Mouse (Mus musculus) hindbrain, embryonic 10.5 days (tissue): ENCODE measurements at regions not wholly inside any gene's neighbourhood (a gene's known extent, or its start where the extent isn't known, plus 50 kb on each side); places are given as distances from the start of the nearest gene placed in this dataset.

Experiments
- DNase-seq: peaks from one replicate; pipeline ENCODE4 v3.0.0-alpha.2; 2017; ENCODE audit warnings: low spot score
- H3K27ac ChIP-seq: fragments of 300-500 bp; sonication (generic); 2 replicates; pipeline ENCODE4 v1.5.1; 2016; ENCODE audit warnings: mild to moderate bottlenecking, moderate library complexity
- H3K27me3 ChIP-seq: fragments of 300-500 bp; sonication (generic); 2 replicates; pipeline ENCODE4 v1.6.1; 2016; ENCODE audit warnings: mild to moderate bottlenecking; ENCODE audit not compliant: poor library complexity, insufficient read depth, severe bottlenecking
- H3K36me3 ChIP-seq: fragments of 300-500 bp; sonication (generic); 2 replicates; pipeline ENCODE4 v1.6.1; 2016; ENCODE audit warnings: mild to moderate bottlenecking, moderate library complexity
- H3K4me1 ChIP-seq: fragments of 300-500 bp; sonication (generic); replicated peaks from 2 replicates; pipeline ENCODE4 v1.6.1; 2016; ENCODE audit warnings: mild to moderate bottlenecking
- H3K4me3 ChIP-seq: fragments of 300-500 bp; sonication (generic); 2 replicates; pipeline ENCODE4 v1.5.1; 2016; ENCODE audit warnings: mild to moderate bottlenecking, moderate library complexity
- H3K9me3 ChIP-seq: fragments of 300-500 bp; sonication (generic); 2 replicates; pipeline ENCODE4 v1.6.1; 2016; ENCODE audit warnings: mild to moderate bottlenecking, moderate library complexity
- WGBS: fragments of 180-500 bp; shearing (Covaris S2); methylation state at CpG from one replicate; pipeline ENCODE4 v1.1.7; 2016; 5-methylcytosine and 5-hydroxymethylcytosine counted together

DNA sequence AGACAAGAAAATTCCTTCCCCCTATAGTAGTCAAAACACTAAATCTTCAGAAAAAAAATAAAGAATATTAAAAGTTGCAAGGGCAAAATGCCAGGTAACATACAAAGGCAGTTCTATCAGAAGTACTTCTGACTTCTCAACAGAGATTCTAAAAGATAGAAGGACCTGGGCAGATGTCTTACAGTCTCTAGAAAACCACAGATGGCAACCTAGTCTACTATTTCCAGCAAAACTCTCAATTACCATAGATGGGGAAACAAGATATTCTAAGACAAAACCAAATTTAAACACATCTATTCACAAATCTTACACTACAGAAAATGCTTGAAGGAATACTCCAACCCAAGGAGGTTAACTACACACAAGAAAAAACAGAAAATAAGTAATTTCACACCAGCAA, 281.7 kb downstream of the Rprm start:
- H3K27ac ChIP-seq = no peak overlapping the region
- no peak for DNase-seq
- H3K27me3 ChIP-seq = no peaks in the 10 kb centered on the region
- no peak overlapping the region for H3K4me3 ChIP-seq
- H3K9me3 ChIP-seq = no peaks in the 10 kb centered on the region
- no peaks in the 10 kb centered on the region for H3K36me3 ChIP-seq
- no peaks in the 10 kb centered on the region for H3K4me1 ChIP-seq

DNA sequence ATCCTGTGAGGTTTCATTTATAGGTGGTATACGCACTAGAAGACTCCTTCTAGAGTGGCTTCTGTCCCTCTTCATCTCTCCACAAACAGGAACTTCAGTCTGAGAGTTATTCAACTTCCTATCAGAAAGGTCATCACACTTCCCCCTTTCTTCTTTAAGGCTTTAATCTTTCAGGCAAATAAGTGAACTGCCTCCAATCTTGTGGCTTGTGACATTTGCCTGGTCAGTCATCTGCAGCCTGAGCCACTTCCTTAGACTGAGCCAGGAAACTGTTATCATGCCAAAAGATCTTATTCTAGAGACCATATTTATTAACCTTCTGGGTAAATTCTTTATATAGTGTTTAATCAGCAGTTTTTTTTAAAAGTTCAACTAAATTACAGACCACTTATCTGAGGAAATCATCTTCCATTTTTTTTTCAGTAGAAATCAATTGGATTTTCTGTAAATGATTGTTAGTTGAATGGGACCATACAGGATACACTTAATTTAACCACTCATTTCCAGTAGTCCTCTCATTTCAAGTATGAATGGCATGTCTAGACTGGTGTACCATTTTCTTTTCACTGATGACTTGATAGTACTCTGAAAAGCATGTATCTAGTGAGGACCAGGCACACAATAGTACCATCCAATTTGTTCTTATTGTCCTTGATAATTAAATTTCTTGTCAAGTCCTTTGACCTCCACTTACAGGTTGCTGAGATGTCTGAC, 234.4 kb downstream of the Rprm start:
- H3K36me3 ChIP-seq = no peaks in the 10 kb centered on the region
- no peaks in the 10 kb centered on the region for H3K27me3 ChIP-seq
- WGBS = 87% methylated on average over 1 of the region's 1 CpGs
- H3K4me1 ChIP-seq = no peaks in the 10 kb centered on the region
- no peaks in the 10 kb centered on the region for H3K9me3 ChIP-seq
- no peak for DNase-seq
- no peak overlapping the region for H3K4me3 ChIP-seq
- H3K27ac ChIP-seq = no peak overlapping the region
